Mouse (Mus musculus) neural tube, embryonic 14.5 days (tissue): Measurements from ENCODE around the gene Cpxcr1. TPM values are rescaled to one million over a fixed set of nuclear protein-coding genes. Genes with fewer than 3 reads are reported as not detected.

Experiments used
- ATAC-seq: fragments of 200-750 bp; cut with Nextera tagmentation; 2 replicates; pipeline ENCODE4 v1.8.0; 2017; ENCODE audit warnings: low read depth, mild to moderate bottlenecking, moderate TSS enrichment, moderate library complexity
- H3K27ac ChIP-seq: fragments of 300-500 bp; sonication (generic); 2 replicates; pipeline ENCODE4 v1.5.1; 2014; ENCODE audit warnings: low read depth, mild to moderate bottlenecking, control low read depth, low read length, moderate library complexity, mixed read lengths
- H3K27me3 ChIP-seq: fragments of 300-500 bp; sonication (generic); 2 replicates; pipeline ENCODE4 v1.6.1; 2014; ENCODE audit warnings: low read length; ENCODE audit not compliant: control insufficient read depth, insufficient read depth
- H3K36me3 ChIP-seq: fragments of 300-500 bp; sonication (generic); 2 replicates; pipeline ENCODE4 v1.6.1; 2014; ENCODE audit warnings: low read length, mixed read lengths; ENCODE audit not compliant: control insufficient read depth, insufficient read depth
- H3K4me1 ChIP-seq: fragments of 300-500 bp; sonication (generic); 2 replicates; pipeline ENCODE4 v1.6.1; 2014; ENCODE audit warnings: low read length; ENCODE audit not compliant: control insufficient read depth, insufficient read depth
- H3K4me2 ChIP-seq: fragments of 300-500 bp; sonication (generic); 2 replicates; pipeline ENCODE4 v1.6.1; 2014; ENCODE audit warnings: mild to moderate bottlenecking, low read depth, low read length, control low read depth
- H3K4me3 ChIP-seq: fragments of 300-500 bp; sonication (generic); 2 replicates; pipeline ENCODE4 v1.5.1; 2014; ENCODE audit warnings: low read depth, low read length, control low read depth, mixed read lengths
- H3K9ac ChIP-seq: fragments of 300-500 bp; sonication (generic); replicated peaks from 2 replicates; pipeline ENCODE4 v1.6.1; 2014; ENCODE audit warnings: low read depth, mild to moderate bottlenecking, control low read depth, low read length, mixed read lengths
- H3K9me3 ChIP-seq: fragments of 300-500 bp; sonication (generic); 2 replicates; pipeline ENCODE4 v1.6.1; 2016; ENCODE audit warnings: low read length; ENCODE audit not compliant: control insufficient read depth
- polyA plus RNA-seq: library from polyadenylated mRNA; unstranded; fragments of >200 nt; fragmentation: Nextera tagmentation; extraction: Ambion mirVana; gene quantifications from 2 replicates; pipeline ENCODE4 v1.2.1, GENCODE M21; 2014

Gene Cpxcr1
- polyA plus RNA-seq, result not detected in 2 replicates

GRCm38 (mm10) chrX:116448644-116449043 lies at the start of gene Cpxcr1:
Gene Cpxcr1 (plus strand): TSS chrX:116448944.
- H3K4me3 ChIP-seq, result no peak within 1 kb of the TSS
- no peak within 1 kb of the TSS for H3K4me2 ChIP-seq
- H3K36me3 ChIP-seq, result no peaks in the 10 kb centered on the region
- H3K4me1 ChIP-seq, result no peaks in the 10 kb centered on the region
- ATAC-seq, result no peak
- no peaks in the 10 kb centered on the region for H3K9me3 ChIP-seq
- no peak within 1 kb of the TSS for H3K27ac ChIP-seq
- no peaks in the 10 kb centered on the region for H3K27me3 ChIP-seq
- no peak within 1 kb of the TSS for H3K9ac ChIP-seq

Other genes with a start within 250 kb of the Cpxcr1 start
- gene H2afb2, start 232.2 kb downstream of the Cpxcr1 start, polyA plus RNA-seq, result not detected in 2 replicates